Mouse (Mus musculus) gastrocnemius, adult 8-10 months (tissue): ENCODE measurements at regions not wholly inside any gene's neighbourhood (a gene's known extent, or its start where the extent isn't known, plus 50 kb on each side); places are given as distances from the start of the nearest gene placed in this dataset.

ENCODE experiments used
- DNase-seq, 2 experiments: peaks; one replicate each; pipeline ENCODE4 v3.0.0; 2022; ENCODE audit warnings: low spot score in 2 of 2

DNA sequence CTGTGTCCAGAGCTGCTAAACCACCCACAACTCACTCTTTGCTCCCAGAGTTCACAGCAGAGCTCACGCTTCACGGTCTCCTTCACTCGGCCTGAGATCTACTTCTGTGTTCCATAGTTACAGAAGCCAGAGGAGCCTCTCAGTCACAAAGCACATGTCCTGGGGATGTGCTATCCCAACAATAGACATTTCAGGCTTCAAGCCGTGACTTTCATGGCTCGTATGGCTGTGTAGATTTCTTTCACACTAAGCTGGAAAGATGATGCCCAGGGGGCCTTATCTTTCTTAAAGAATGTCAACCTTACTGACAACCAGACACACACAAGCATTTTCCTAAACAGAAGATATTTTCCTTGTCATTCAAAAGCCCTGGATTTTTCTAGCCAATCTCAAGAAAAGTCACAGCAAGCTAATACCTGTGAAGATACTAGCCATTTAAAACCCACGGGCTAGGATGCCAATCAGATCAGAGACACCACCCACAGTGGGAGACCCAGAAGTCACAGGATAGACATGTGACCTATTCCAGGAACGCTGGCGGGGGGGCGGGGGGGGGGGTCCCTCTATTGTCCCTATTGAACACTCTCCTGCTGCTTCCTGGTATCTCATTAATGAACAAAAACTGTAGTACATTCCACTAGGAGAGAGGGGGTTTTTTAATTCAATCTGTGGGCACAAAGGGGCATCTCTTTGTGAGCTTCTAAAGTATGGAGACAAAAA lies 98.8 kb upstream of the Mapk10 start:
- DNase-seq, result no peak

DNA sequence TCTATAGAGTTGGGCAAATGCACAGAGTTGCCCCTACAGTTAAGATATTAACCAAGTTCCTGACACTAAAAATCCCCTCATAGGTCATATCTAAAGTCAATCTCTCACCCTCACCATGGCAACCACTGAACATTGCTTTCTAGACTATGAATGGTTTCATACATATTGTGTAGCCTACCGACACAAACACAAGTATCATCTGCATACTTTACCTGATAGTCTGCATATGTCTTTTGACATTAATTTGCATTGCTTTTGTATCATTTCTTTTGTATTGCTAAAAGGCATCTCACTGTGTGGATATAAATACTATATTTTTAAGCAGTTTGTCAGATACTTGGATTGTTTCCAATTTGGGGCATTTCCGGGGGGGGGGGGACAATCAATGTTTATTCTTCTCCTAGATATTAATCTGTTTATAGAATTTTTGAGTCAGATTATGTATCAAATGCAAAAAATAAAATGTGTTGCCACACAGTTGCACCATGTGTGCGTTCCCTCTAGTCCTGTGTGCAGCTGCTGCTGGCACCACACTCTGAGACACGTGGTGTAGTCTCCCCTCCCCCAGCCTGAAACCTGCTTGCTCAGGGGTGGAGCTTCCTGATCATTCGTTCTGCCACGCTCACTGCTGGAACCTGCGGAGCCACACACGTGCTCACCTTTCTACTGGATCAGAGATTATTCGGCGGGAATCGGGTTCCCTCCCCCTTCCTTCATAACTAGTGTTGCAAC lies 94.7 kb upstream of the Mapk10 start:
- no peak for DNase-seq

DNA sequence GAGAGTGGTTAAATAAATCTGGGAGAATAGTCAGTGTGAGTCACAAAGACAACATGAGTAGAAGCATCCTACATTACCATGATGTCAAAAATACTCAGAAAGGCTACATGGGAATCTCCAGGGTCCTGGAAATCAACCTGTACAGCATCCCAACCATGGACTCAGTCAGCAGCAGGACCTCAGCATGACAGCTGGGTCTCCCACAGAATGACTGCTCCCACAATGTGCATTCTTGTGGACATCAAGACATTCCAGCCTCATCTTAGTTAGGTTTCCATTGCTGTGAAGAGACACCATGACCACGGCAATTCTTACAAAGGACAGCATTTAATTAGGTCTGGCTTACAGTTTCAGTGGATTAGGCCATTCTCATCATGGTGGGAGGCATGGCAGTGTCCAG lies 93.8 kb upstream of the Mapk10 start:
- no peak for DNase-seq

DNA sequence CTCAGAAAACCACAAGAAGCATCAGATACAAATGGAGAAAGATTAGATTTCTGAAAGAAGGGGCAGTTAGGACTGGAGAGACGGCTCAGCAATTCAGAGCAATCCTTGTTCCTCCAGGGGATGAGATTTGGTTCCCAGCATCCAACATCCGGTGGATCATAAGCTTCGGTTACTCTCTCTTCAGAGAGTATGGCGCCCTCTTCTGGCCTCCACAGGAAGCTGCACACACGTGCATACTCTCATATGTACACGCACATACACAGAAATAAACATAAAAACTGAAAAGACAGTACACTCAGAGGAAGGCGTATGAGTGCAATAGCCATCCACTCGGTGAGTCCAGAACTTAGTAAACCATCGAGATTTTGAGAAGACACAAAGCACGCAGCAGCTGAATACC lies 91.6 kb upstream of the Mapk10 start:
- no peak for DNase-seq

DNA sequence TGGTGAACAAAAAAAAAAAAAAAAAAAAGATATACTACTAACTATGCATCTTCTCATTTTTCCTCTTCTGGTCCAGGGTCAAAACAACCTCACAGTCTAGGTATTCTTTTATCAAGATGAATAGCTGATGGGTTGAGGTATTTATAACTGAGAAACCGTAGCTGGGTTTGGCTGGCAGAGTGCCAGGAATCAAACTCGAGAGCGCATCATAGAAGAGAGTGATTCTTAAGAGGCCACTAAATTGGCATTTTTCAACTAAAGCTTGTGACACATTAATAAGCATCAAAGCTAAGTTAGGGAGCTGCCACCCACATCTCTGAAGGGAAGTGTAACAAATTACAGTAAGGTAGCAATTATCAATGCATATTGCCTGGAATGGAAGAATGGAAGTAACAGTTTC lies 90.2 kb upstream of the Mapk10 start:
- DNase-seq, result no peak

DNA sequence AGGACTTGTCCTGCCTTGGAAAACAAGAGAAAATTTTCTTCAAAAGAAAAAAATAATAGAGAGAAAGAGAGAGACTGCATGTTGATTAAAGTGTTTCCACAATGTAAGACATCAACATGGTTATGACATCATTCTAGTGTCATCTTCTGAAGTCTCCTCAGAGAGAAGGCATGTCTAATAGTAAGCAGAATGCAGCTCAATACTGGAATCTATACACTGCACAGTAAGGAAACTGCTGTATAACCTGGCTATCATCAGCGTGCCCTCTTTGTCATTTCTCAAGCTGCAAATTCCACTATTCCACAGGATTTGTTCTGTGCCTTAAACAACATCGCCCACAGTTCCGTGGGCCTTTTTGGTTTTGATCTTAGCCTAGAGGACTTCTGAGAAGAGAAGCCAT lies 82.8 kb upstream of the Mapk10 start:
- DNase-seq, result no peak

DNA sequence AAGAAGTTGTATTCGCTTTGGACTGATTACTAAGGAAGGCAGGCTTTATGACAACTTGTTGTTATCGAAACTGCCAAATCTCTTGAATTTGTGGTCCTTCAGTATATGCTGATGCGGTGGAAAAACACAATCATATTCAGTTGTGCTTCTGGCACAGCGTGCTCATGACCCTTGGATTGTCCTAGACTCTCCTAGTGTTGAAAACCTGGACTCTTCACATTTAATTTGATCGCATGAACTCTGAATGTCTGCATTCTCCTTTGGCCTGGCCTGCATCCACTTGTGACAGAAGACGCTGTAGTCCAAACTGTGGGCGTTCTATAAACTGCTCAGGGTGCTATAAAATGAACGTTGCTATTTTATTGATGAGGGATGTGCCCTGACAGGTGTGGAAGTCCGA lies 80.6 kb upstream of the Mapk10 start:
- DNase-seq, result no peak

DNA sequence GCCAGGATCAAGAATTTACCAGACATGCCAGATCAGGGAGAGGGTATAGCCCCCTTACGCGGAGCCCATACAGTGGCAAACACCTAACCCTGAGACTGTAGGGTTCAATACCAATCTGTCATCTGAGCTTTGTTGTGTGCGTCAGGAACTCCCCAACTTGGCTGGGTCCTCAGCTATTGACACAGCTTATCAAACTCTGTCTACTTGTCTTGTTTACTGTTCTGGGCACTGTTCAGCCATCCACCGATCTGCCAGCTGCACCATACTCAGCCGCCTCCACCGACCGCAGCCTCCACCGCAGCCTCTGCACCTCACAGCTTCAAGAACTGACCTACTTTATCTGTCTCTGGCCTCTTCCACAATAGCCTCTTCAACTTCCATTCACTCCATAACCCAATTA lies 80.1 kb upstream of the Mapk10 start:
- DNase-seq, result no peak

DNA sequence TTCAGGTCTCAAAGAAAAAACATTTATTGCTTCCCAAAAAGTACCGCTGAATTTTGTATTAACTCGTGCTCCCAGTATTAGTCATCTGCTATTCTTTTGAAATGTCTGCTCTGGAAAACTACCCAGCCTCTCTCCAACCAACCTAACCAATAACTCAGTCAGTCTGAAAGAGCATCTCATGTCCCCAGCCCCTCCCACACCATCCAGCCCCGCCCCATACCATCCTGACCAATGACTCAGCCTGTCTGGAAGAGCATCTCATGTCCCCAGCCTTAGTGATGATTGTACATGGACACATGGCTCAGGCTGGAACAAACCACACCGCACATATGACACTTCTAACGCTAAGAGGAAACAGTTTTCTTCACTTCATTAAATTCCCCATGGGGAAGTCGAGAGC lies 58.1 kb upstream of the Mapk10 start:
- DNase-seq, result no peak

DNA sequence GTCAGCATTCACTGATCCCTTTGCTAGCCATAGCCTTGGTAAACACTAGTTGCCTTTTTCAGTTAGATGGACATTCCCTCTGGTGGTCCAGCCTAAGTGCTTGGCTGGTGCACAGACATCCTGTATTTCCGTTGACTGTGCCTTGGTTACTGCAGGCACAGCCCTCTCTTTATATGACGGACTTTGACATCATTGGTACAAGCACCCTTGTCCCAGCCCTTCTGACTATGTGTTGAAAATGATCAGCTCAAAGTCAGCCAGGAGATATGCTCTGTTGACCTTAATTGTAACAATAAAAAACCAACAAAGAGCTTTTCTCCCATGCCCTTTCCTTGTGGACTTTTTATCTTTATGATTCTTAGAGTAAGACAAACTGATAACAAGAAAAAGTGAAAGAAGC lies 53.8 kb upstream of the Mapk10 start:
- DNase-seq, result no peak

DNA sequence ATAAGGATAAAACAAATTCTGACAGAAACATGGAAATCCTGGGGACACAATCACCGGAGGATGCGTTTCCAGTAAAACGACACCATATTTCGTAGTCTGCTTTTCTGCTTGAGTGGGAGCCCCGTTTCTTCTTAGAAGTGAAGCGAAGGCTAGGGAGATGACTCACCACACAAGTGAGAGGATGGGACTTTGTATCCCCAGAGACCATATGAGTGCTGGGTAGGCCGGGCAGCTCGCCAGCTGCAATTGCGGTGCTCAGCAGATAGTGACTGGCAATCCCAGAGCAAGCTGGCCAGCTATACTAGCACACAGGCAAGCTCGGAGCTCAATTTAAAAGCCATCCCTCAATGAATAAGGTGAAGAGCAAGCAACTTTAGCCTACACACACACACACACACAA lies 50.3 kb upstream of the Mapk10 start:
- DNase-seq, result no peak
